Mouse (Mus musculus): ENCODE measurements at regions not wholly inside any gene's neighbourhood (a gene's known extent, or its start where the extent isn't known, plus 50 kb on each side); places are given as distances from the start of the nearest gene placed in this dataset.

DNA sequence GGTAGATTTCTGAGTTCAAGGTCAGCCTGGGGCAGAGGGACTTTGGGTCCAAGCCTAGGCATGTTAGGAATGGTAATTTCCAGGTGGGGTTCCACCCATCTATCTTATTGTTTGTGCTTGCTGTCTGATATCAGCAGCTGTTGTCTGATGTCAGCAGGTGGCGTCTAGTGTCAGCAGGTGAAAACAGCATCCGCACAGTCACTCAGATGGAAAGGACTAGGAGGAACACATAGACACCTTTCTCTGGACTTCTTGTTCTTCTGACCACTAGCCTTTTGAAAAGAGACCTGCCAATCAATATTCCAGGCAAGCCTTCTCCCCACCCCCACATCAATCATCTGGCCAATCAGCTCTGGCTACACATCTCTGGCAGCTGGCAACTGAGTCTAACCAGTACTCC is 173.1 kb downstream of the Cdh26 start:
- TF ChIP-seq CTCF (IDR thresholded peaks at IDR 0.05; ENCODE audit: low read depth), result no peak
- TF ChIP-seq EP300 (optimal IDR thresholded peaks at IDR 0.05), result no peak
